Mouse (Mus musculus) yolk sac, embryonic 10.5 days (tissue): Measurements from ENCODE around the gene Ttll13.

ENCODE experiments used
- DNase-seq: peaks from one replicate; pipeline ENCODE4 v3.0.0-alpha.2; 2017; ENCODE audit warnings: low spot score

Gene Ttll13

DNA sequence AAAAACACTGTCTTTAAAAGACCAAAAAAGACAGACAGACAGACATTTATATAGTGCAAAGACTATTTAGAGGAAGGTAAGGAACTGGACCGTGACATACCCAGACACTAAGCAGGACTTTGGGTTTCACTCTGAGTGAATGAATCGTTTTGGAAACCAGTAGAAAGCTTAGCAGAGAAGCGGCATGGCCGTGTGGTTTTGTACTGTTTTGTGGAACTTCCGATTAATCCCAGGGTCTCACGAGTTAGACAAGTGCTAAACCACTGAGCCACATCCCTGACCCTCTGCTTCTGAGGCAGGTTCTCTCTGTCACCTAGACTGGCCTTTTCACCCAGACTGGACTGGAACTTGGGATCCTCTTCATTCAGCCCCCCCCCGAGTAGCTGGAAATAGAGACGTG lies 31.7 kb upstream of the Ttll13 start:
- no peak for DNase-seq

DNA sequence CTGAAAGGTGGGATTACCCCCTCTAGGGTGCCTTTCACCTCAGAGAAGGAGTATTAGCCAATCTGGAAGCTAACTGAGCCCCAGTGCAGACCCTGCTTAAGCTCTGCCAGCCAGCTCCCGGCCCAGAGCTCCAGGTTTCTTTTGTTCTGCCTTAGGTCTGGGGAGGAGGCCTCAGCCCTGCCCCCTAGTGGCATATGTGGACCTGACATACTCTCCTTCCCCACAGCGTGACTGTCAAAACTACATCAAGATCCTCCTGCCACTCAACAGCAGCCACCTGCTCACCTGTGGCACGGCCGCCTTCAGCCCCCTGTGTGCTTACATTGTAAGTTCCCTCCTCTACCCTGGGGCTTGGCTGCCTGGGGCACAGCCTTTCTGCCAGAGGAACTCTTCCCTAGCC lies 30.8 kb upstream of the Ttll13 start:
- DNase-seq, result peak; percentile 45

- no peak for DNase-seq
Measured at GRCm38 (mm10) chr7:80216566-80216965, 29.6 kb upstream of the Ttll13 start.

DNA sequence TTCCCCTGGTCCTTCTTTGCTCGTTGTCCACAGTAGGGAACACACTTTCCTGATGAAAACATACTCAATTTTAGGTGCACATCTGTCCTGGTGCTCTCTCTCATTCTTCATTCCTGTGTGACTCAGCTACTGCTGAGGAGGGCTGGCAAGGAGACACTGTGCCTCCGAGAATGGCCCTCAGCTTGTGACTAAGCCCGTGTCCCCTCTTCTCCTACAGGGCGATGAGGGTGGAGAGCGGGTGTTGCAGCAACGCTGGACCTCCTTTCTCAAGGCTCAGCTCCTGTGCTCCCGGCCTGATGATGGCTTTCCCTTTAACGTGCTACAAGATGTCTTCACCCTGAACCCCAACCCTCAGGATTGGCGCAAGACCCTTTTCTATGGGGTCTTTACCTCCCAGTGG lies 27.5 kb upstream of the Ttll13 start:
- no peak for DNase-seq

DNA sequence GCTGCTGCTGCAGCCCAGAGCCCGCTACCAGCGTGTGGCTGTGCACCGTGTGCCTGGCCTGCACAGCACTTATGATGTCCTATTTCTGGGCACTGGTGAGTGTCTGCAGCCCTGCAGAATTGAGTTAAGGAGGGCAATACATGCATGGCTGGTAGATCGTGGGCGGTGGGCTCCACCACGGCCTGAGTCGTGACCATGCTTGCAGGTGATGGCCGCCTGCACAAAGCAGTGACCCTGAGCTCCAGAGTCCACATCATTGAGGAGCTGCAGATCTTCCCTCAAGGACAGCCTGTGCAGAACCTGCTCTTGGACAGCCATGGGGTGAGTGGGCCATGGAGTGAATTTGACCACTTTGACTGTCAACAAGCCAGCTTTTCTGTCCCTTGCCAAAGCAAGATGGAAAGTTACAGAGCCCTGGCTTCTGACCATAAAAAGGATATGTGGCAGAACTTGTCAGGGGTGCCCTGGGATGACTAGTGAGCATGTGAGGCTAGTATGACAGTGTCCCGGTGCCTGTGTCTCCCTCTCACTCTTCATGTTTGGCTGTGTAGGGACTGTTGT lies 25.9 kb upstream of the Ttll13 start:
- no peak for DNase-seq

- no peak for DNase-seq
Measured at GRCm38 (mm10) chr7:80221179-80221750, 24.9 kb upstream of the Ttll13 start.

- no peak for DNase-seq
Measured at GRCm38 (mm10) chr7:80227065-80227464, 19.1 kb upstream of the Ttll13 start.

- DNase-seq, result no peak
Measured at GRCm38 (mm10) chr7:80230196-80230595, 16.0 kb upstream of the Ttll13 start.

- peak; percentile 86 for DNase-seq
Measured at GRCm38 (mm10) chr7:80231971-80232488, 14.1 kb upstream of the Ttll13 start.

GRCm38 (mm10) chr7:80232489-80233029 lies 13.6 kb upstream of the Ttll13 start, which contains the start of the genes Cib1 and Gdpgp1:
TSS of gene Cib1 (minus strand) at chr7:80232813.
TSS of gene Gdpgp1 (plus strand) at chr7:80232865.
- DNase-seq, result peak; percentile 98

GRCm38 (mm10) chr7:80233799-80234198 lies 12.4 kb upstream of the Ttll13 start:
- DNase-seq, result no peak

- DNase-seq, result no peak
Measured at GRCm38 (mm10) chr7:80238542-80238941, 7.6 kb upstream of the Ttll13 start.

GRCm38 (mm10) chr7:80241661-80242060 lies 4.5 kb upstream of the Ttll13 start:
- no peak for DNase-seq

DNA sequence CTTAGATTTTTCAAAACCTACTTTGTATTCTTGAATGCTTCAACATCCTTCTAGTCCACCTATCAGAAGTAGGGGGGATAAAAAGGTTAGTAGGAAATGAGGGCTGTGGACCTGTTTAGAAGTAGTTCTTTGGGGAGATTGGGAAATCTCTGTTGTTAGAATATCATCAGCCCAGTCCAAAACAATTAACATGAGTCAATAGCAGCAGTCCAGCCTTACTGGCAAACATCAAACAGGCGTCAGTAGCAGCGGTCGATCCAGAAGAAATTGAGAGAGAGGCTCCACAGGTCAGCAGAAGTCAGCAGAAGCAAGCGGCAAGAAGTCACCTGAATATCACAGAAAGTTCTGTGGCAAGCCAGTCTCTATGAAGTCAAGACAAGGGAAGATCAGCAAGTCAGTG lies 1.3 kb upstream of the Ttll13 start:
- DNase-seq, result no peak

- no peak for DNase-seq
Measured at GRCm38 (mm10) chr7:80246859-80247258, 683 bp downstream of the Ttll13 start.

GRCm38 (mm10) chr7:80252437-80252836 lies 6.3 kb downstream of the Ttll13 start:
- DNase-seq, result no peak

DNA sequence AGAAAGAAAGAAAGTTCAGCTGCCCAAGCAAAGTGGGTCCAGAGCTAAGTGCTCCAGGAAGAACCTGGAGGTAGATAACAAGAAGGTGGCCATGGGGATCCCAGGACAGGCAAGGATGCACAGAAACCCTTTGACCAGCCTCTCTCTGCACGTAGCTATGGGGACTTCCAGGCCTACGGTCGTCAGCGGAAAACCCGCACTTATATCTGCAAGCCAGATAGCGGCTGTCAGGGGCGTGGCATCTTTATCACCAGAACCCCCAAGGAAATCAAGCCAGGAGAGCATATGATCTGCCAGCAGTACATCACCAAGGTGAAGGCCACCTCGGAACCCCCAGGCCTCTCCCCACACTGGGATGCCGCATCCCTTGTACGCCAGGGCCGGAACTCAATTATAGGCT lies 6.7 kb downstream of the Ttll13 start:
- DNase-seq, result no peak

DNA sequence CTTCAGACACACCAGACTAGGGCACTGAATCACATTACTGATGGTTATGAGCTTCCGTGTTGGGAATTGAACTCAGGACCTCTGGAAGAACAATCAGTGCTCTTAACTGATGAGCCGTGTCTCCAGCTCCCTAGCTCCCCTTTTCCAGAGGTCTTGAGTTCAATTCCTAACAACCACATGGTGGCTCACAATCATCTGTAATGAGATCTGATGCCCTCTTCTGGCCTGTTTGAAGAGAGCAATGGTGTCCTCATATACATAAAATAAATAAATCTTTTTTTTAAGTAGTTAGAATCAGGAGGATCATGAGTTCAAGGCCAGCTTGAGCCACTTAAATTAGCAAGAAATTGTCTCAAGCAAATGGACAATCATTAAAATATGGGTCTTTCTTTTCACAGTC lies 9.8 kb downstream of the Ttll13 start:
- no peak for DNase-seq

GRCm38 (mm10) chr7:80257706-80258105 lies 11.5 kb downstream of the Ttll13 start:
- no peak for DNase-seq

DNA sequence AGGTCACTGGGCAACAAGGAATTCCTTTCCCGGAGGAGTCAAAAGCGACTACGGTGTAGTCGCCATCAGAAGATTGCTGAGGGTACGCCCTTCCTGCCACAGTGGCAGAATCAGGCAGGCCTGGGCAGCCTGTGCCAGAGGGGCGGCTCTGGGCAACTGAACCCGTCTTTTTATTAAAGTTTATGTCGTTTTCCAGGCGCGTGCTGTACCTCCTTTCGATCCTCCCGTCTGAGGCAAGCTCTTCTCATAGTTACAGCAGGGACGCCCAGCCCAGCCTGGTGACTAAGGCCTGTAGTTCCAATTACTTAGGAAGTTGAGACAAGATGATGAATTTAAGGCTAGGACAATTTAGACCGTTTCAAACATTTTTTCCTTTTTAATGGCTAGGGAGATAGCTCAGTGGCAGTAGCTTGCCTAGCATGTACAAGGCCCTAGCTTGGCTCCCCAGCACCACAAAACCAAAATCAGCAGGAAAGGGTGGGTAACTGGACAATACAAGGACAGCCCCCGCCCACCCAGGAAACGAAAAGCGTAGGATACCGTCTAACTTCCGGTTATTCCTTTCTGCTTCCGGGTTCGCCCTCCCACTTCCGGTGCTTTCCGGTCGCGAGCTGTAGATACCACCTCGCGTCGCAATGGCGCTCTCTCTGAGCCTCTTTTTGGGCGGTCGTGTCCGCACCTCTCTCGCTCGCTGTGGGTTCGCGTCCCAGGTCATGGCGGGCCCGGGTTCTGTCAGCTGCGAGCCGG lies 14.6 kb downstream of the Ttll13 start, which contains the start of gene Ngrn:
Gene Ngrn (plus strand): TSS at position 591 of the 747 bp plus-strand sequence.
- DNase-seq, result peak; percentile 90

GRCm38 (mm10) chr7:80261372-80261990 lies 15.3 kb downstream of the Ttll13 start:
- DNase-seq, result peak; percentile 37

GRCm38 (mm10) chr7:80264606-80265005 lies 18.4 kb downstream of the Ttll13 start:
- no peak for DNase-seq
